Mouse (Mus musculus) forebrain, embryonic 14.5 days (tissue): ENCODE results near the gene Col11a2. TPM values are rescaled to one million over a fixed set of nuclear protein-coding genes. Genes with fewer than 3 reads are reported as not detected.

Source experiments
- ATAC-seq: fragments of 200-750 bp; cut with Nextera tagmentation; 2 replicates; pipeline ENCODE4 v1.8.0; 2017; ENCODE audit warnings: mild to moderate bottlenecking, moderate library complexity
- DNase-seq: peaks from one replicate; pipeline ENCODE4 v3.0.0-alpha.2; 2015; ENCODE audit warnings: low spot score
- H3K27ac ChIP-seq: fragments of 300-500 bp; sonication (generic); 2 replicates; pipeline ENCODE4 v1.5.1; 2014; ENCODE audit warnings: low read depth, mild to moderate bottlenecking, control low read depth, low read length, moderate library complexity
- H3K27me3 ChIP-seq: fragments of 300-500 bp; sonication (generic); replicated peaks from 2 replicates; pipeline ENCODE4 v1.6.1; 2014; ENCODE audit warnings: low read length, control low read depth, mixed read lengths; ENCODE audit not compliant: control insufficient read depth, insufficient read depth
- H3K36me3 ChIP-seq: fragments of 300-500 bp; sonication (generic); 2 replicates; pipeline ENCODE4 v1.6.1; 2014; ENCODE audit warnings: low read length, control low read depth; ENCODE audit not compliant: control insufficient read depth, insufficient read depth
- H3K4me1 ChIP-seq: fragments of 300-500 bp; sonication (generic); 2 replicates; pipeline ENCODE4 v1.6.1; 2014; ENCODE audit warnings: antibody characterized with exemption, low read length, control low read depth; ENCODE audit not compliant: control insufficient read depth, insufficient read depth
- H3K4me2 ChIP-seq: fragments of 300-500 bp; sonication (generic); 2 replicates; pipeline ENCODE4 v1.6.1; 2014; ENCODE audit warnings: mild to moderate bottlenecking, control low read depth, low read length
- H3K4me3 ChIP-seq: fragments of 300-500 bp; sonication (generic); 2 replicates; pipeline ENCODE4 v1.5.1; 2014; ENCODE audit warnings: low read depth, low read length, control low read depth
- H3K9ac ChIP-seq: fragments of 300-500 bp; sonication (generic); 2 replicates; pipeline ENCODE4 v1.6.1; 2014; ENCODE audit warnings: mild to moderate bottlenecking, low read length, control low read depth, moderate library complexity
- H3K9me3 ChIP-seq: fragments of 300-500 bp; sonication (generic); replicated peaks from 2 replicates; pipeline ENCODE4 v1.6.1; 2016; ENCODE audit warnings: low read length, control low read depth, mixed read lengths; ENCODE audit not compliant: control insufficient read depth
- WGBS: fragments of 180-500 bp; shearing (Covaris S2); extraction: QIAGEN DNeasy Blood & Tissue Kit; methylation state at CpG from one replicate; pipeline ENCODE4 v1.1.7; 2014; 5-methylcytosine and 5-hydroxymethylcytosine counted together
- polyA plus RNA-seq: library from polyadenylated mRNA; unstranded; fragments of >200 nt; fragmentation: Nextera tagmentation; extraction: Ambion mirVana; gene quantifications from 2 replicates; pipeline ENCODE4 v1.2.1, GENCODE M21; 2014

The Col11a2 gene
- polyA plus RNA-seq, 1 experiment from 2014 or later: 0.95 TPM

- Histone ChIP-seq H3K27me3 (no peaks in the 10 kb centered on the region), H3K9me3 (no peaks in the 10 kb centered on the region), H3K4me2 (no peak overlapping the region), H3K4me3 (no peak overlapping the region), H3K36me3 (no peaks in the 10 kb centered on the region), H3K27ac (no peak overlapping the region), H3K4me1 (no peaks in the 10 kb centered on the region), H3K9ac (no peak overlapping the region)
- ATAC-seq: peak; percentile 5; the same call in 1 of the 2 replicates
- no peak for DNase-seq
- WGBS: 37% methylated on average over 5 of the region's 5 CpGs
Measured at GRCm38 (mm10) chr17:34101185-34101584, 61.9 kb downstream of the Col11a2 start.

GRCm38 (mm10) chr17:34101604-34102032 is 62.4 kb downstream of the Col11a2 start:
- Histone ChIP-seq H3K9ac (peak overlapping the region; percentile 25; the same call in 1 of the 2 replicates), H3K9me3 (no peaks in the 10 kb centered on the region), H3K4me1 (no peaks in the 10 kb centered on the region), H3K4me2 (peak overlapping the region; percentile 33; the same call in 1 of the 2 replicates), H3K36me3 (no peaks in the 10 kb centered on the region), H3K27ac (no peak overlapping the region), H3K27me3 (no peaks in the 10 kb centered on the region), H3K4me3 (no peak overlapping the region)
- DNase-seq (peak; percentile 96), ATAC-seq (peak; percentile 88)
- 6% methylated on average over 12 of the region's 12 CpGs for WGBS

GRCm38 (mm10) chr17:34102831-34103230 is 63.6 kb downstream of the Col11a2 start:
- H3K9ac ChIP-seq: no peak overlapping the region
- no peaks in the 10 kb centered on the region for H3K4me1 ChIP-seq
- 76% methylated on average over 6 of the region's 6 CpGs for WGBS
- DNase-seq (no peak), ATAC-seq (no peak)
- H3K27me3 ChIP-seq: no peaks in the 10 kb centered on the region
- no peak overlapping the region for H3K4me2 ChIP-seq
- no peaks in the 10 kb centered on the region for H3K36me3 ChIP-seq
- H3K9me3 ChIP-seq: no peaks in the 10 kb centered on the region
- H3K27ac ChIP-seq: no peak overlapping the region
- H3K4me3 ChIP-seq: no peak overlapping the region

DNA sequence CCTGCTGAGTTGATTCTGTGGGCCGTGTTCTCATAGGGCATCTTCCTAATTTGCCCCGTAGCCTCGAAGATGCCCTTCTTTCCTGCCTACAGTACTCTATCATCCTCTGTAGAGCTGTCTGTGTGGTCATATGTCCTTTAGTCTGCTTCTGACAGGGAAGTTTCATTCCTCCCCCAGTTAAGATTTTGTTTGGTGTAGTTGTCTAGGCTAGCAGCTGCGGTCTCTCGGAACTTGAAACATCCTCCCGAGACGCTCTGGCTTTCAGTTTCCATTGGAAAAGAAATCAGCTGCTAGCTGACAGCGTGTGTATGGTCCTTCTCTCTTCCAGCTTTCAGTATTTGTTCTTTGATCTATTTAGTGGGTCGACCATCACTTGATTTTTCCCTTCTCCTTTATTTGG is 65.6 kb downstream of the Col11a2 start:
- ATAC-seq (no peak), DNase-seq (no peak)
- Histone ChIP-seq H3K4me3 (no peak overlapping the region), H3K4me2 (no peak overlapping the region), H3K9ac (no peak overlapping the region), H3K4me1 (no peaks in the 10 kb centered on the region), H3K9me3 (no peaks in the 10 kb centered on the region), H3K27ac (no peak overlapping the region), H3K36me3 (peaks cover 9% of the 10 kb centered on the region), H3K27me3 (no peaks in the 10 kb centered on the region)
- 88% methylated on average over 9 of the region's 9 CpGs for WGBS

DNA sequence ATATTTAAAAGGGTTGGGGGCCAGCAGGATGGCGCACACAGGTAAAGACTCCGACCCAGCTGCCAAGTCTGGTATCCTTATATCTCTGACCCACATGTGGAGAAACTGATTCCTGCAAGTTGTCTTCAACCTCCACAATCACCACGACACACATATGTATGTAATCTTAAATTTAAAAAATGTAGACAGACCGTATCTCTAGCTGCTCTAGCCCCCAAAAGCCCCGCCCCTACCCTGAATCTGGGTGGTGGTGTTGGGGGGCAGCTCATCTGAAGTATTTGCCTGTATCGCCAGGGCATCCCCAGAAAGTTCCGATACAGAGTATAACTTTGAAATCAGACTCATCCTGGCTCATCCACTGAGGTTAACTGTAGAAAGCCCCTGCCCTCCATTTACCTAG is 67.3 kb downstream of the Col11a2 start:
- no peak for DNase-seq
- H3K9me3 ChIP-seq: no peaks in the 10 kb centered on the region
- H3K4me1 ChIP-seq: no peaks in the 10 kb centered on the region
- no peak for ATAC-seq
- 90% methylated on average over 7 of the region's 7 CpGs for WGBS
- no peak overlapping the region for H3K4me3 ChIP-seq
- no peak overlapping the region for H3K27ac ChIP-seq
- H3K9ac ChIP-seq: no peak overlapping the region
- H3K4me2 ChIP-seq: no peak overlapping the region
- peaks cover 26% of the 10 kb centered on the region for H3K36me3 ChIP-seq
- H3K27me3 ChIP-seq: no peaks in the 10 kb centered on the region

- peaks cover 34% of the 10 kb centered on the region for H3K36me3 ChIP-seq
- DNase-seq (no peak), ATAC-seq (peak; percentile 70; the same call in 1 of the 2 replicates)
- H3K4me2 ChIP-seq: no peak overlapping the region
- H3K27me3 ChIP-seq: no peaks in the 10 kb centered on the region
- no peaks in the 10 kb centered on the region for H3K4me1 ChIP-seq
- 77% methylated on average over 7 of the region's 7 CpGs for WGBS
- H3K9ac ChIP-seq: no peak overlapping the region
- H3K9me3 ChIP-seq: no peaks in the 10 kb centered on the region
- no peak overlapping the region for H3K4me3 ChIP-seq
- H3K27ac ChIP-seq: no peak overlapping the region
Measured at GRCm38 (mm10) chr17:34107109-34107867, 68.1 kb downstream of the Col11a2 start.

GRCm38 (mm10) chr17:34108460-34108859 is 69.2 kb downstream of the Col11a2 start:
- Histone ChIP-seq H3K9me3 (no peaks in the 10 kb centered on the region), H3K9ac (no peak overlapping the region), H3K27ac (no peak overlapping the region), H3K4me2 (no peak overlapping the region), H3K4me1 (no peaks in the 10 kb centered on the region), H3K27me3 (no peaks in the 10 kb centered on the region), H3K36me3 (peaks cover 45% of the 10 kb centered on the region), H3K4me3 (no peak overlapping the region)
- DNase-seq (no peak), ATAC-seq (no peak)
- WGBS: 78% methylated on average over 5 of the region's 6 CpGs

- no peak overlapping the region for H3K4me3 ChIP-seq
- DNase-seq (peak; percentile 47), ATAC-seq (0 out of 2 replicates have a peak, but pooled peaks have one; percentile 7)
- no peaks in the 10 kb centered on the region for H3K27me3 ChIP-seq
- no peak overlapping the region for H3K4me2 ChIP-seq
- no peak overlapping the region for H3K9ac ChIP-seq
- WGBS: 75% methylated on average over 14 of the region's 14 CpGs
- no peaks in the 10 kb centered on the region for H3K9me3 ChIP-seq
- H3K4me1 ChIP-seq: no peaks in the 10 kb centered on the region
- peaks cover 53% of the 10 kb centered on the region for H3K36me3 ChIP-seq
- H3K27ac ChIP-seq: no peak overlapping the region
Measured at GRCm38 (mm10) chr17:34109038-34109805, 70.0 kb downstream of the Col11a2 start.

- Histone ChIP-seq H3K4me3 (no peak overlapping the region), H3K36me3 (peaks cover 59% of the 10 kb centered on the region), H3K9me3 (no peaks in the 10 kb centered on the region), H3K4me1 (no peaks in the 10 kb centered on the region), H3K9ac (no peak overlapping the region), H3K27ac (peak overlapping the region; percentile 44; the same call in 1 of the 2 replicates), H3K27me3 (no peaks in the 10 kb centered on the region), H3K4me2 (no peak overlapping the region)
- ATAC-seq: no peak
- peak; percentile 46 for DNase-seq
- WGBS: 43% methylated on average over 3 of the region's 3 CpGs
Measured at GRCm38 (mm10) chr17:34109806-34110195, 70.6 kb downstream of the Col11a2 start.
